Mouse (Mus musculus): ENCODE results near the gene Olfr156. TPM values are rescaled to one million over a fixed set of nuclear protein-coding genes. Genes with fewer than 3 reads are reported as not detected.

Gene Olfr156
- polyA plus RNA-seq (2014; fragmentation: Illumina TruSeq; extraction: RNeasy Lipid Tissue Mini Kit (QIAGEN cat#74804); ENCODE audit: low replicate concordance): not detected

DNA sequence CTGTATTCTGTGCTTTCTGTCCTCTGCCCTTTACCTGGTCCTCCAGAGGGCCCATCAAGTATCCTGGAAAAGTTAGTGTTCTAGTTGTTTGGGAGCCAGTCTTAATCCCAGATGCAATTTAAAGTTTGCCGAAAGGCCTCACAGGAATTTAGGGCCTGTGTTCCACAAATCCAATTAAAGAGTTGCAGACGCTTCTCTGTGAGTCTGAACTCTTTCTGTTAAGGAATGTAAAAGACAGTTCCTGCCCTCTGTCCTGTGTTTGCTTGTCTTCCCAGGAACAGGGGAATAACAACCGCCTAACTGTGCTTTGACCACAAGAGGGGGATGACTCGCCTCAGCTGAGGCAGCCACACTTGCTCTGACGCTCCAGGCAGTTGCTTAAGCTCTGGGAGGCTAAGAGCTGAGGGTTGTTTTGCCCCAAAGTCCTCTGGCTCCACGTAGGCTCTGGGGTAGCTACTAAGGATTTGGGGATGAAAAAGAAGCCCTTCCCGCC lies at the start of gene Olfr156:
TSS of gene Olfr156 (minus strand) at position 51 of the 493 bp plus-strand sequence.

DNA sequence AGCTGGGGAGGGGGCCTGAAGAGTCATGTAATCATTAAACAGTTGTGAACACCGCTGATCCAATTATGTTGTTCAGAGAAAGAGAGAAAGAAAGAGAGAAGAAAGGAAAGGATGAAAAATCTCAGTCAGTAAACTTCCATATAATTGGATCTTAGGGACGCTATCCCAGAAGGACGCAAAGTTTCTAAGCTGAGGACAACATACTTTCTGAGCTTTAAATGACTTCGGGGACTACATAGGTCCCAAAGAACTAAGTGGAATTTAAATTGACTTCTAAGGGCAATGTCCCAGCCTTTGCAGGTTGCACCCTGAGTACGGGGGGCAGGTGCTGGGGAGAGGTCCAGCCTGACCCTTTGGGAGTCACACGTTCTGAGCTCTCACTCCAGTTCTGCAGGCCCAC lies 27.6 kb upstream of the Olfr156 start, which contains the start of gene Olfr155:
TSS of gene Olfr155 (plus strand) at position 301 of the 400 bp plus-strand sequence.

DNA sequence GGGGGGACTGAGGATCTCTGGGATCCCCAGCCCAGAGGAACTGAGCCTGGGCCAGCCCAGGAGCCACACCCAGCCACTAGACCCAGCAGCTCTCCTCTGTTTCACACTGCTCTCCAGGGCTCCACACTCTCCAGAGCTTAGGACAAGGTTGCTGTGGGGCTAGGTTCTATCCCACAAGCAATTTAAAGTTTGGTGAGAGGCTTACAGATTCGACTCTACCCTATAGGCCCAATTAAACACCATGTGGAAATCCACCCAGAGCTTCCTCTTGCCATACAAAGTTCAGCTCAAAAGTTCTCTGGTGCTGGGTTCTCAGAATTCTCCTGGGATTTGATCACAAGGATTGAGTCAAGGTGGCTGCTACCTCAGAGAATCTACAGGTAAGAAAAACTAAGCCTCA lies 16.4 kb upstream of the Olfr156 start, which contains the start of gene Olfr157:
TSS of gene Olfr157 (minus strand) at position 101 of the 400 bp plus-strand sequence.

DNA sequence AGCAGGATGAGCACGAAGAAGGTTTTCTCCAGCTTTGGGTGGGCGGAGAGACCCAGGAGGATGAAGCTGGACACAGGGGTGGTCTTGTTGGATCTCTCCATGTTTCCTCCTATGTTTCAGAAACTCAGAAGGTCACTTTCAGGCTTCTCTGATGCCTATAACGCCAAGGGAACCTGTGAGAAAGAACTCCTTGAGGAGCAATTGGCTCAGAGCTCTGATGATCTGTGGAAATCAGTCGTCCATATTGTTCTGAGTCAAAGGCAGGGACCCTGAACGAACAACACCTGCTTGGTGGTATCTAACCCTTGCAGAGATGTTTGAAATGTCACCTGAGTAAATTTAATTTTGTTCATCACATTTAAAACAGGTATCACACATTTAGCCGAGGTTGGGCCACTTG lies 52.8 kb downstream of the Olfr156 start, which contains the start of gene Olfr159:
TSS of gene Olfr159 (minus strand) at position 101 of the 400 bp plus-strand sequence.

Other genes with a start within 250 kb of the Olfr156 start
- 2.7 TPM for gene Rgp1, start 245.2 kb downstream of the Olfr156 start, polyA plus RNA-seq (2014; fragmentation: Illumina TruSeq; extraction: RNeasy Lipid Tissue Mini Kit (QIAGEN cat#74804); ENCODE audit: low replicate concordance)
- gene Gba2, start 245.0 kb downstream of the Olfr156 start, polyA plus RNA-seq (2014; fragmentation: Illumina TruSeq; extraction: RNeasy Lipid Tissue Mini Kit (QIAGEN cat#74804); ENCODE audit: low replicate concordance): 0.41 TPM
- not detected for gene Msmp, start 239.4 kb downstream of the Olfr156 start, polyA plus RNA-seq (2014; fragmentation: Illumina TruSeq; extraction: RNeasy Lipid Tissue Mini Kit (QIAGEN cat#74804); ENCODE audit: low replicate concordance)
- 1.0 TPM for gene Npr2, start 192.0 kb downstream of the Olfr156 start, polyA plus RNA-seq (2014; fragmentation: Illumina TruSeq; extraction: RNeasy Lipid Tissue Mini Kit (QIAGEN cat#74804); ENCODE audit: low replicate concordance)
- not detected for gene Spag8, start 170.3 kb downstream of the Olfr156 start, polyA plus RNA-seq (2014; fragmentation: Illumina TruSeq; extraction: RNeasy Lipid Tissue Mini Kit (QIAGEN cat#74804); ENCODE audit: low replicate concordance)
- gene Hint2, start 167.4 kb downstream of the Olfr156 start, polyA plus RNA-seq (2014; fragmentation: Illumina TruSeq; extraction: RNeasy Lipid Tissue Mini Kit (QIAGEN cat#74804); ENCODE audit: low replicate concordance): 3.7 TPM
- gene Tmem8b, start 154.9 kb downstream of the Olfr156 start, polyA plus RNA-seq (2014; fragmentation: Illumina TruSeq; extraction: RNeasy Lipid Tissue Mini Kit (QIAGEN cat#74804); ENCODE audit: low replicate concordance): 0.52 TPM
- gene Fam221b, start 154.8 kb downstream of the Olfr156 start, polyA plus RNA-seq (2014; fragmentation: Illumina TruSeq; extraction: RNeasy Lipid Tissue Mini Kit (QIAGEN cat#74804); ENCODE audit: low replicate concordance): not detected
- gene Olfr70, start 123.1 kb downstream of the Olfr156 start, polyA plus RNA-seq (2014; fragmentation: Illumina TruSeq; extraction: RNeasy Lipid Tissue Mini Kit (QIAGEN cat#74804); ENCODE audit: low replicate concordance): not detected
- not detected for gene Olfr71, start 113.6 kb downstream of the Olfr156 start, polyA plus RNA-seq (2014; fragmentation: Illumina TruSeq; extraction: RNeasy Lipid Tissue Mini Kit (QIAGEN cat#74804); ENCODE audit: low replicate concordance)
- gene Hrct1, start 96.7 kb downstream of the Olfr156 start, polyA plus RNA-seq (2014; fragmentation: Illumina TruSeq; extraction: RNeasy Lipid Tissue Mini Kit (QIAGEN cat#74804); ENCODE audit: low replicate concordance): not detected
- gene Spaar, start 93.9 kb downstream of the Olfr156 start, polyA plus RNA-seq (2014; fragmentation: Illumina TruSeq; extraction: RNeasy Lipid Tissue Mini Kit (QIAGEN cat#74804); ENCODE audit: low replicate concordance): 0.93 TPM
- not detected for gene Olfr159, start 52.9 kb downstream of the Olfr156 start, polyA plus RNA-seq (2014; fragmentation: Illumina TruSeq; extraction: RNeasy Lipid Tissue Mini Kit (QIAGEN cat#74804); ENCODE audit: low replicate concordance)
- gene Olfr157, start 16.3 kb upstream of the Olfr156 start, polyA plus RNA-seq (2014; fragmentation: Illumina TruSeq; extraction: RNeasy Lipid Tissue Mini Kit (QIAGEN cat#74804); ENCODE audit: low replicate concordance): not detected
- not detected for gene Olfr155, start 27.7 kb upstream of the Olfr156 start, polyA plus RNA-seq (2014; fragmentation: Illumina TruSeq; extraction: RNeasy Lipid Tissue Mini Kit (QIAGEN cat#74804); ENCODE audit: low replicate concordance)
- 3.3 TPM for gene Reck, start 51.6 kb upstream of the Olfr156 start, polyA plus RNA-seq (2014; fragmentation: Illumina TruSeq; extraction: RNeasy Lipid Tissue Mini Kit (QIAGEN cat#74804); ENCODE audit: low replicate concordance)
- 13.3 TPM for gene Glipr2, start 133.5 kb upstream of the Olfr156 start, polyA plus RNA-seq (2014; fragmentation: Illumina TruSeq; extraction: RNeasy Lipid Tissue Mini Kit (QIAGEN cat#74804); ENCODE audit: low replicate concordance)
- gene Ccin, start 159.6 kb upstream of the Olfr156 start, polyA plus RNA-seq (2014; fragmentation: Illumina TruSeq; extraction: RNeasy Lipid Tissue Mini Kit (QIAGEN cat#74804); ENCODE audit: low replicate concordance): not detected
- gene Clta, start 180.6 kb upstream of the Olfr156 start, polyA plus RNA-seq (2014; fragmentation: Illumina TruSeq; extraction: RNeasy Lipid Tissue Mini Kit (QIAGEN cat#74804); ENCODE audit: low replicate concordance): 99.3 TPM